Mouse (Mus musculus) kidney, postnatal 4 days (tissue): Measurements from ENCODE around the gene Hectd4.
"Not testable (repeated sequence)": the region's sequence is repeated elsewhere in the genome, so short reads cannot be mapped to it uniquely, and the experiment has no call there.

Source experiments
- DNase-seq, 2 experiments: peaks; one replicate each; pipeline ENCODE4 v3.0.0; 2021; ENCODE audit warnings: mixed read lengths in 2 of 2

Hectd4 gene

DNA sequence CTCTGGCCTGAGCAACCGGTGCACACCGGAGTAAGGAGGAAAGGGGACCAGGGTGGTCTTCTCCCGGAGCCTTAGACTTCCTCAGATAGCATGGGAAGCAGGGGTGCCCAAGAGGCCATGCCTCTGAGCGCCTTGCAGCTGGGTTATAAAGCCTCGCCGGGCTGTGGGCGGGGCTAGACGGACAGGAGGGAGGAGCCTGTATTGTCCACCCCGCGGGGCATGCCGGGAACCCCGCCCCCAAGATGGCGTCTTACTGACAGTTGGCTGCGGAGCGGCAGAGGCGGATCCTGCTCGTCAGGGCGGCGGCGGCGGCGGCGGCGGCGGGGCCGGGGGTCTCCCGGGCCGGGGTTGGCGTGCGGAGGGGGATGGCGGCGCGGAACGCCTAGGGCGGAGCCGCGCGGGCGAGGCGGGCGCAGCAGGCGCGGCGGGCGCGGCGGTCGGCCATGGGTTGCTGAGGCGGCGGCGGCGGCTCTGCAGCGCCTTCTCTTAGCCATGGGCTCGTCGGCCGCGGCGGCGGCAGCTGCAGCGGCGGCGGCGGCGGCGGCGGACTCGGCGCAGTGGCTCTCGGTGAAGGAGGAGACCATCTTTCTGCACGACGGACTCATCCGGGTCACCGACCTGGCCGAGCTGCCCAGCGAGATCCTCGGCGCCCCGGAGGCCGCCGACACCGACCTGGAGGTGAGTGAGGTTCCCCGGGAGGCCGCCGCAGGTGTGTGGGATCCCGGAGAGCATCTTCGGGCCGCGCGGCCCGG is at the start of gene Hectd4:
Gene Hectd4, plus strand, starts transcription at position 240 of the 752 bp plus-strand sequence.
- peak; percentile 99 to 100 for DNase-seq

DNA sequence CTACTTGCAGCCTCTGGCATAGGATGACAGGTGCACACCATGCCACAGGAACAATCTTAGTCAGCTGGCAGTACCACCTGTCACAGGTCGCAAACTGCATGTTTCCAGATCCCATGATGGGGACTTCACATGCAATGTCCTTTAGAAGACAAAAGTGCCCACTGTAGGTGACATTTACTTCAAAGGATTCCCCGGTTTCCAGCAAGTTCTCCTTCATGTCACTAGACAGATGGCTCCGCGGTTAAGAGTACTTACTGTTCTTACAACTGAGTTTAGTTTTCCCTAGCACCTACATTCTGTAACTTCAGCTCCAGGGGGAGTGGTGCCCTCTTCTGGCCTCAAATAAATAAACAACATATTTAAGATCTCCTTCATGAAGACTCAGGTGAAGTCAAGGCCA is 47.2 kb upstream of the Hectd4 start:
- no peak for DNase-seq

DNA sequence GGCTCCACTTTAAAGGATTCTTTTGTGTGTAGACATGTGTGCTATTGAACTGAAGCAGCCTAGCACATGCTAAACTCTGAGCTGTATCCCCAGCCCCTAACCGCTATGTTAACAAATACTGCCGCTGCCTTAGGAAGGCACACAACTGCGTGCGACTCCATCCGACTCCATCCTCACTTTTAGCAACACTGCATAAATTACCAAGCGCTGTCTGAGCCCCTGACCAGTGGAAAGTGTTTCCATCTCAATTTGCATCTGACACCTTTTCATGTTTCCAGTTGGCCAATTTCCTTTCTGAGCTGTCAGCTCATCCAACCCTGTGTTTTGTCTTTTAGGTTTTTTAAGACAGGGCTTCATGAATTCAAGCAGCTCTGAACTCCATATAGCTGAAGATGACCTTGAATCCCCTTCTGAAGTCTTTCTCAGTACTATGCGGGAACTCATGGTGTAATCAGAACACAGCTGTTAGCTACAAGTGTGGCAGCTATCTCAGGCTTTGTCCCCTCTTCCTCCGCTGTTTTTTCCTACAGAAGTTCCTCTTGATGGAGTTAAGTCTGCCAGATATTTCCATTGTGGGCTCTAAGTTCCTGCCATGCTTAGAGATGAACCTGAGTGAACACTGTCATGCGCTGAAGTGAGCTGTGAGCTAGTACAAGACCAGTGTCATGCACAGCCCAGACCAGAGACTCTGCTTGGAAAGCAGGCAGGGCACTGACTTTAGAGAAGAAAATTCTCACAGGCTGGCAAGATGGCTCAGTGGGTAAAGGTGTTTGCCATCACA is 40.8 kb upstream of the Hectd4 start:
- no peak for DNase-seq

DNA sequence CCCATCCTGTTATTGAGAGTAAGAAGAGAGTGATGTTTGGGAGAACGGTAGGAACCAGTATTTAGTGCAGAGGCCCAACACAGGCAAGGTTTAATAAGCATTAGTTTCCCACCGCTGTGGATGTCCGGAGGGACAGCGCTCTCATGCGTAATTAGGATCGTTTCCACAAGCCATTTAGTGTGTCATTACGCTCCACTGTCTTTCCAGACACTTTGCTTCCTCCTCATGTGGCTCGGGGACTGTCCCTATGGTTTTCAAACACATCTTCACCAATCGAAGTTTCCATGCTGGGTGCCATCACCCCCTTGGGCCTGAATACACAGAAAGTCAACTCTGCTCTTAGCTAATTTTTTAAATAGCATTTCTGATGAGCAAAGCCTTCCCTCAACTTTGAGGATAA is 36.8 kb upstream of the Hectd4 start:
- no peak for DNase-seq

DNA sequence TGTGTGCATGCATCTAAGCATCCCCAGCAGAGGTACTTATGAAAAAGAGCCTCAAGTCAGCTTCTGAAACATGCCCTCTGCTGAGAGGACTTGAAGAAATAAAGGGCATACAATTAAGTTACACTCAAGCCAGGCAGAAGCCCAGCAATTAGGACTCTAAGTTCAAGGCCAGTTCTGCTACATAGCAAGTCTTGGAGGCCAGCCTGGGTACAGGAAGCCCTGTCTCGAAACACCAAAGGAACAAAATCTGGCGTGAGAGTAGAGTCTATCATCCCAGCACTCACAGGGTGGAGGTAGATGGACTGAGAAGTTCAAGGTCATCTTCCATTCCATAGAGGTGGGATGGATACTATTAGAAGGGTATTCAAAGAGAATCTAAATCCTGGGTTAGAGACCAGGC is 35.6 kb upstream of the Hectd4 start:
- DNase-seq = no peak

DNA sequence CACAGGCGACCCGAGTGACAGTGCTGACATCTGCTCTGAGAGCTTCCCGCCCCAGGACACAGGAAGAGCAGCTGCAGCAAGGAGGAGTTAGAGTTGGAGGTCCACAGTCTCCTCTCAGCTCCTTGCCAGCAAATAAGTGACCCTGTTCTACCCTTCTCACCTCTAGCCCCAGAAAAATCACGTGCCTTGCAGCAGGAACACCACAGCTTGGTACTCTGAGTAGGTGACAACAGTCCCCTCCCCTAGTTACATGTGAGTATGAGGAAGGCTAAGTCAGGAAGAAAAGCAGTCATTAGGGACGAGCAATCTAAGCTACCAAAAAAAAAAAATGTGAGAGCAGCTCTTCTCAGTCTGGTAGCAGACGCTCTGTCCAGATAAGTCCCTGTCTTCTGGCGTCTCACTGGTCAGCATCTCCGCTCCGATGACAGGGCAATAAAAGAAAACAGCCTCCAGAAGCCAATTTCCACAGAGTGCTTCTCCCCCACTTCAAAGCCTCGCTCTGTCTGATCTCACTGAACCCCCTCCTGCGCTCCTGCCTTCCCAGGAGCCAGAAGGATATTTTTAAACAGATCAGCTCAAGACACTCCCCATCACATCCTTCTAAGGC is 35.0 kb upstream of the Hectd4 start:
- peak in 1 of 2 experiments; percentile 31 for DNase-seq

DNA sequence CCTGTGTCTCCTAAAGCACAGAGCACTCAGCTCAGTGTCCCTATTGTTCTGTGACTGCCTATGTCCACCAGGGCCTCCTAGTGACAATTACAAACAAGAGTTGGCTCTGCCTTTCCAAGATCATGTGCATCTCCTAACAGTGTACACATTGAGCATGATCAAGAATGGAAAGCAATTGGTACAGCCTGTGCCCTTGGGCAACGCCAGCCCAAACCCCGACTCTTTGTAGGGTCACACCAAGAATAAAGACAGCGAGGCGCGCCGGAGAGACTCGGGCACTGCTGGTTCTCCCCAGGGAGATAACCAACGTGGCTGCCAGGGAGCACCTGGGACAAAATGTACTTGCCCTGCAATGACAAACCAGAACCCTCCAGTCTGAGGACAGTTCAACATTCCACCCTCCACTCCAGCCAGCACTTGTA is 32.4 kb upstream of the Hectd4 start:
- DNase-seq = no peak

DNA sequence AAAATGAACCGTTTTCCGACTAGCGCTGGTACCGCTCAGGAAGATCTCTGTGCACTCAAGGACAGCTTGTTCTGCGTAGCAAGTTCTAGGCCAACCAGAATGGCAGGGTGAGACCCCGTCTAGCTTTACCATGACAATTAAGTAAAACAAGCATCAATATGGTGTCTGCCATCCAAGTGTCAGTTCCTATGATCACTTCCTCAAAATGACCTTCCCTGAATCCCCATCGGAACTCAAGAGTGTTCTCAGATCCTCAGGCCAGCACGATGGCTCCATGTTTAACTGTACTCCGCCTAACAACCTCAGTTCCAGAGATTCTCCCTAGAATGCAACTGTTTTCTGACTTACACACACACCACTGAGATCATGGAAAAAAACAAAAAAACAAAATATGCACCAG is 31.8 kb upstream of the Hectd4 start:
- DNase-seq = no peak

DNA sequence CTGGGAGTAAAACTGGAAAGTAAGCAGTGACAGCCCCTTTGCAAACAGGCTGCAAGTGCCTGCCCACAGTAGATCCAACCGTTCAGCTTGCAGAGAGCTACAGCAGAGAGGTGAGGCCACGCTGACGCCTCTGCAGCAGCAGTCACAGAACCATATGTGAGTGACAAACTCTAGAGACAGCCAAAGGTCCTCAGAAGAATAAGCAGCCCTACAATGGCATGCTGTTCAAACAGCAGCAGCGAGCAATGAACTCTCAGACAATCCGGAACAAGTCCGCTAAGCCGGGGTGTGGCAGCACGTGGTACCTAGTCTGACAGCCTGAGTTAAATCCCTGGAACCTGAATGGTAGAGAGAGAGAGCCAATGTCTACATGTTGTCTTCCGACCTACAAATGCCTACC is 30.8 kb upstream of the Hectd4 start:
- no peak for DNase-seq

DNA sequence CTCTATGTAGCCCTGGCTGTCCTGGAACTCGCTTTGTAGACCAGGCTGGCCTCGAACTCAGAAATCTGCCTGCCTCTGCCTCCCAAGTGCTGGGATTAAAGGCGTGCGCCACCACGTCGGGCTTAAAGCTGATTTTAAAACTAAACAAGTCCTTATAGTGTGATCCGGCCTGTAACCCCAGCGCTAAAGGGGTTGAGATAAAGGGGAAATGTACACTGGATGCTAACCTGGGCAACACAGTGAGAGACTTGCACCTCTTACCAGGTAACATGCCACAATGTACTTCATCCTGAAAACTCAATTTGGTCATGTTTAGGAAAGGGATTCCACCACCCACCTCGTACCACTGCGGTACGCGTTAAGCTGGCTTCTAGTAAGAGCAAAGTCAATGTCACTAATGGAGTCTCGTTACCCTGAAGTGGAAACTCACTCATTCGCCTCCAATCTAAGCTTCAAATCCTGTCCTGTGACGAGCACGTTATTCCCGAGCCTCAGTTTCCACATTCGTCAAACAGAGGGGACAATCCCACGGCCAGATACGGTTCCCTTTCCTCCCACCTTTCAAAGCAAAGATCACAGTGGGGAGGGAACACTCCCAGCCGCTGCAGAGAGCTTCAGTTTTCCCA is 29.7 kb upstream of the Hectd4 start:
- peak in 1 of 2 experiments; percentile 22 for DNase-seq

DNA sequence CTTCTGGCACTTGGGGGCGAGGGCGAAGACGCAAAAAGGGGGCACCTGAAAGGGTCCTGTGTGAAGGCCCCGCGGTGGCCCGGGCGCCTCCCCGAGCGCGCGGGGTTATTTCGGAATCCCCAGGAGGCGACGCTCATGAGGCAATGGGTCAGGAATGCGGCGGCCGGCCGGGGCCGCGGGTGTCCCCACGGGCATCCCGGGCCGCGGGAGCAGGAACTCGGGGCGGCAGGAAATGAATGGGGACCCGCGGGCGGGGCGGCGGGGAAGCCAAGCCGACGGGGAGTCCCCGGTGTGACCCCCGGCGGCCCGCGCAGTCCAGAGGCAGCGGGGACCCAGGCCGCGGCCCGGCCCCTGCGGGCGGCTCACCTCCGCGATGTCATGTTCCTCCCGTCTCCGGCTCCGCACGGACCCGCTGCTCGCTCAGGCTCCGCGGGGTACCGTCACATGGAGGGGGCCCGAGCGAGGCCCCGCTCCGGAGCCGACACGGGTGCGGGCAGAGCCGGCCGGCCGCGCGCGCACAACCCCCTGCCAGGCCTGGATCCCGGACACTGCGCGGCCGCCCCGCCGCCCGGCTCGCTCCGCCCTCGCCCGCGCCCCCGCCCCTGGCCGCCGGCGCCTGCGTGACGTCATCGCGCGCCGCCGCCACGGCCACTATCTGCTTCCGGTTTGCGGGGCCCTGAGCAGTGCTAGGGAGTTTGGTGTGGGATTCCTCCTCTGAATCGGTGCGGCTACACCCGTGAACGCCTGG is 29.0 kb upstream of the Hectd4 start, which contains the start of gene Ptpn11:
Gene Ptpn11, minus strand, starts transcription at position 562 of the 748 bp plus-strand sequence.
- DNase-seq = peak; percentile 91 to 94

DNA sequence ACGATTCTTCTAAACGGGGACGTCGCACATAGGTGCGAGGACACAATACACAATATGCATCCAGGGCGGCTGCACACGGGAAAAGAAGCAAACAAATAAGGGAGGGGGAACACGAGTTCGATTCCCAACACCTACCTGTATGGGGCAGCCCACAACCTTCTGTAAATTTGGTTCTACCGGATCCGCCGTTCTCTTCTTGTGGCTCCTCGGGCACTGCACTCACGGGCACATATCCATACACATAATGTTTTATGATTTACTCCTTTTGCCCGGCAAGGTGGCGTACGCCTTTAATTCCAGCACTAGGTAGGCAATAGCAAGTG is 28.5 kb upstream of the Hectd4 start:
- DNase-seq = no peak

DNA sequence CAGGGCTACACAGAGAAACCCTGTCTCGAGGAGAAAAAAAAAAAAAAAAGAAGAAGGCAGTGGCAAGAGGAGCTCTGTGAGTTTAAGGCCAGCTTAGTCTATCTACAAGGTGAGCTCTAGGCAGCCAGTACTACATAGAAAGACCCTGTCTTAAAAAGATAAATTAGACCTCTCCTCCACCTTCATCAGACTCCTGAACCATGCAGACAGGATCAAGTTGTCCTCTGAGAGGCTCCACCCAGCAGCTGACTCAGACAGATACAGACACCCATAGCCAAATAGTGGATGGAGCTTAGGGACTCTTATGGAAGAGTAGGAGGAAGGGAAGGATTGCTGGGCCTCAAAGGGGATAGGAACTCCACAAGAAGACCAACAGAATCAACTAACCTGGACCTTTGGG is 25.8 kb upstream of the Hectd4 start:
- DNase-seq = no peak

DNA sequence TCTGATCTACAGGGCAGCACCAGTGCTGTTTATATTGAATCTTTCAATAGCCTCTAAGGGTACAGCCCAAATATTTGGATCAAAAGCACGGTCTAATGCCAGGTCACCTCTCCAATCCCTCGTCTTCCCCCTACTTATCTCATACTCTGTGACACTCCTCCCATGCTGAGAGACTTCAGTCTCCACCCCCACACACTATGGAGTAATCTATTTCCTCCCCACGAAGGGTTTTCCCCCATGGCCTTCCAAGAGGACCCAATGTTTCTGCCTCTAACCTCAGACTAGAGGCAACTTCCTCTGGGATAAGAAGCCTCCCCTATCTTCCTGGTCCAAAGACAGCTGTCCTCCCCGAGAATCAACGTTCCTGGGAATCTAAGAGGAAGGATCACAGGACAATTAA is 23.3 kb upstream of the Hectd4 start:
- no peak for DNase-seq

DNA sequence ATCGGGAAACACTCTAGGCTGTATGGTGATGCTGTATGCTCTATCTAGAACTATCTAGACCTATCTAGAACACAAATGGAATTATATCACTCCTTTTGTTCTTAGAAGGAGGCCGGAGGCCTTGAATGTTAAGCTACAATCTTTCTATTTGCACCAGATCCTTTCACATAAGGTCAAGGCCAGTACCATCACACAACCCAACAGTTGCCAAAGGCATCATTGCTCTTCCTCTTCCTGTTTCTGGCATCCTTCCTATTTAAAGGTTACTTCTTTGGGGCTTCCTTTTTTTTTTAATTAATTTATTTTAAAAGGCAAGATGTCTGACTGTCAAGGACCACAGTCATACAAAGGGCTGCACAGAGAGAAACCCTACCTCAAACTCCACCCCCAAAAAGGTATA is 22.7 kb upstream of the Hectd4 start:
- DNase-seq = no peak

DNA sequence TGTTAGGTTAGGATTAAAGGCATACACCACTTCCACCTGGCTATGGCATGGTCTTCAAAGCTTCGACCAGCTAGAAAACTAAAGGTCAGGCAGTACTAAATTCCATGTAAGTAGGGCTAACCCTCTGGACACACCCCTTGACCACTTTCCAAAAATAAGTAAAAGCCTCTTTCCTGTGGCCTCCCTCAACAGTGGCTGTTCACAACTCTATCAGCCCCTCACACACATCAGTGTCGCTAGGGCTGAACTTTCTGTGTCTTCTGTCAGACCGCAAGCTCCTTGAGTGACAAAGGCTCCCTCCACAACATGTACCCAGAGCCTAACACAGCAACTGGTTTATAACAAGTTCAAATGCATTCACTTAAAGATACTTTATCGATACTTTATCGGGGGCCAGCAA is 21.6 kb upstream of the Hectd4 start:
- DNase-seq = no peak

DNA sequence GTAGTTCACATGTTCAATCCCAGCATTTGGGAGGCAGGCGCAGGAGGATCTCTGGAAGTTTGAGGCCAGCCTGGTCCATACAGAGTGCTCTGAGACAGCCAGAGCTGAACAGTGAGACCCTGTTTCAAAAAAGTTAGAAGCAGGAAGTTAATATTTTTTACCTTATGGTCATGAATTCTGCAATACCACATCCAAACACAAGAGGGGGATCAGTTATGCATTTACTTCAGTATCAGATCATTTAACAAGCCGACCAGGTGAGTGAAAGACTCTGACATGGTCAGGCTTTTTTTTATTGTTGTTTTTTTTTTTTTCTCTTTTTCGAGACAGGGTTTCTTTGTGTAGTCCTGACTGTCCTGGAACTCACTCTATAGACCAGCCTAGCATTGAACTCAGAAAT is 18.3 kb upstream of the Hectd4 start:
- DNase-seq = no peak

DNA sequence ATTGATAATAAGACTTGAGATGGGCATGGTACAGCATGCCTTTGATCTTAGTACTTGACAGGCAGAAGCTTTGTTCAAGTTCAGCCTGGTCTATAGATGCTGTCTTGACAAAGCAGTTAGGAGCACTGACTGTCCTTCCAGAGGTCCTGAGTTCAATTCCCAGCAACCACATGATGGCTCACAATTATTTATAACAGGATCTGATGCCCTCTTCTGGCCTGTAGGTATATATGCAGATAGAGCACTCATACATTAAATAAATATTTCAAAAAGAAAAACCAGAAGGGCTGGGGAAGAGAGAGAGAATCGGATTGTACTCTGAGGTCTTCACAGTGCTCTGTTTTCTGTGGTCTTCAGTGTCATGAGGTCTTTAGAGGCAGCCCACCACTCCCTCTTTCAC is 17.6 kb upstream of the Hectd4 start:
- no peak for DNase-seq

DNA sequence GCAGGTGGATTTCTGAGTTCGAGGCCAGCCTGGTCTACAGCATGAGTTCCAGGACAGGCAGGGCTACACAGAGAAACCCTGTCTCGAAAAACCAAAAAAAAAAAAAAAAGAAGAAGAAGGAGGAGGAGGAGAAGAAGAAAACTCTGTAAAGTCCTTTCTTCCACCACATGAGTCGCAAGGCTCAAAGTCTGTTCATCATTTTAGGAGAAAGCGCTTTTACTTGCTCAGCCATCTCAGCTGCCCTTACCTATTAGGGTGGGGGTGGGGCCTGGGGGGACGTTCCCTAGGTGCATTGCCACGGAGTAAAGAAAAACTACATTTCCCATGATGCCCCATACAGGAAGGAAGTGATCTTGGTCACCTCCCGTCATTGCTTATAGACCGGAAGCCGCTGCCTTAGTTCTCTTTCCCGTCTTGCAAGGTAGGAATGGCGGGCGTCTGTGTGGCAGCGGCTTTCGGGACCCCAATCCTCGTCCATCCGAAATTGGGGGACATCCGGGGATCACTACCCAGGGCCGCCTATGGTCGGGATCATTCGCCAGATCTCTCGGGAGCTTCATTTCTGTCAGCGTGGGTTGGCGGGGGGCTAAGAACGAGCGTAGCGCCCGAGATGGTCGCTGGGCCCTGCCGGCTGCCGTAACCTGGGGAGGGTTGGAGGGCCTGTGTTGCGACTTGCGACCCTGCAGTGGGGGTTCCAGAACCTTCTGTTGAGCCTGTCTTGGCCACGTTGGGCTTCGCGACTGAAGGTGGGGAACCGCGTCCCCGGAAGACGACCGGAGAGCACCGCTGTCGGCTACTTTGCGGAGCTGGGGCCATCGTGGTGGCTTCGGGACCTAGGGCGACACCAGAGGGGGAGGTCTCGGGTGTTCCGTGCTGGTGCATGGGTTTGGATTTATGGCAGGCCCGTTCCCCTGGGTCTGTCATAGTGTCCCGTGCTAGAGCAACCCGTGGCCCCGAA is 15.6 kb upstream of the Hectd4 start, which contains the start of gene Rpl6:
Gene Rpl6, plus strand, starts transcription at position 350 of the 958 bp plus-strand sequence.
- peak; percentile 82 to 88 for DNase-seq

DNA sequence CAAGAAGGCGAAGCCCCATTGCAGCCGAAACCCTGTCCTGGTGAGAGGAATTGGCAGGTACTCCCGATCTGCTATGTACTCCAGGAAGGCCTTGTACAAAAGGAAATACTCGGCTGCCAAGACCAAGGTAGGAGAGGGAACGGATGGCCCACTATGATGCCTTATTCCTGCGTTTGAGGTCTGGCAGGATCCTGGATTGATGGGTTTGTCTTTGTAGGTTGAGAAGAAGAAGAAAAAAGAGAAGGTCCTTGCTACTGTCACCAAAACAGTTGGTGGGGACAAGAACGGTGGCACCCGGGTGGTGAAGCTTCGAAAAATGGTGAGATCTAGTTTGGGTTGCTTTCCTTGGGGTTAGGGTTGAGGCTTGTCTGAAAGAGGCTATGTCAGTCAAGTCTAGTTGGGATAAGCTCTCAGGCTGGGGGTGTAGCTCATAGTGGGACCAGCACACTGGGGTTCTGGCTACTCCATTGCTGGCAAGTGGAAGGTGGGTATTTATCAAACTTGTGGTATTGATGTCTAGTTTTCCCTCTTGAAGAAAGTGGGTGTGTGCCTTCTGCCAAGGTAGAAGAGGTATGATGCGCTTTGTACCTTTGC is 14.4 kb upstream of the Hectd4 start:
- DNase-seq = not testable (repeated sequence)

DNA sequence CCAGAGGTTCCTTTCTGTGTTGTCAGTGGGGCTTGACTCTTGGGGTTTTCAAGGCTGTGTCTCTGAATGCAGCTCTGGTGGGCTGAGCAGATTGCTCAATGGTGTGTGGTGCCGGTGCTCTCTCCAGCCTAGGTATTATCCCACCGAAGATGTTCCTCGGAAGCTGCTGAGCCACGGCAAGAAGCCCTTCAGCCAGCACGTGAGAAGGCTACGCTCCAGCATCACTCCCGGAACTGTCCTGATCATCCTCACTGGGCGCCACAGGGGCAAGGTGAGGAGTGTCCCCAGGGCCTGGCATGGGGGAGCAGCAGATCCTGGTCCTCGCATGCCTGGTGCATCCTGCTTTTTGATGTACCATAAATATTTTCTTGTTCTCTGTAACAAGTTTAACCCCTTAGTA is 13.5 kb upstream of the Hectd4 start:
- DNase-seq = no peak
